Mouse (Mus musculus): ENCODE measurements at regions not wholly inside any gene's neighbourhood (a gene's known extent, or its start where the extent isn't known, plus 50 kb on each side); places are given as distances from the start of the nearest gene placed in this dataset.

GRCm38 (mm10) chr14:25407111-25407510, 51.9 kb upstream of the Zmiz1 start:
- TF ChIP-seq POLR2A (IDR thresholded peaks at IDR 0.05; ENCODE audit: insufficient read depth, low read length) = no peak
- no peak for TF ChIP-seq EP300 (IDR thresholded peaks at IDR 0.05; ENCODE audit: insufficient read depth, low read depth, low read length)
